Mouse (Mus musculus) cerebellum, adult 2 months (tissue): ENCODE measurements around the gene Elp5. TPM values are rescaled to one million over a fixed set of nuclear protein-coding genes. Genes with fewer than 3 reads are reported as not detected.

Experiments
- DNase-seq, 2 experiments: peaks; one replicate each; pipeline ENCODE4 v3.0.0; 2021
- H3K27ac ChIP-seq: fragments of 200-500 bp; 2 replicates; pipeline ENCODE4 v1.5.1; 2012; ENCODE audit warnings: low read length, control low read depth, inconsistent platforms; ENCODE audit not compliant: insufficient read depth
- H3K27me3 ChIP-seq: fragments of 200-500 bp; 2 replicates; pipeline ENCODE4 v1.6.1; 2012; ENCODE audit warnings: inconsistent platforms, mild to moderate bottlenecking, low read length, moderate library complexity; ENCODE audit not compliant: control insufficient read depth, insufficient read depth
- H3K4me1 ChIP-seq: fragments of 200-500 bp; 2 replicates; pipeline ENCODE4 v1.6.1; 2011; ENCODE audit warnings: low read length; ENCODE audit not compliant: control insufficient read depth, insufficient read depth
- H3K4me3 ChIP-seq: fragments of 200-500 bp; replicated peaks from 2 replicates; pipeline ENCODE3; 2011; ENCODE audit warnings: mild to moderate bottlenecking, low read depth, low read length, control low read depth; ENCODE audit not compliant: insufficient read depth
- CTCF ChIP-seq: fragments of 200-500 bp; IDR thresholded peaks from 2 replicates; pipeline ENCODE4 v1.5.1; 2011; ENCODE audit warnings: low read depth, mild to moderate bottlenecking, control low read depth, low read length, moderate library complexity, borderline replicate concordance; ENCODE audit not compliant: insufficient read depth
- POLR2A ChIP-seq: fragments of 200-500 bp; IDR thresholded peaks from 2 replicates; pipeline ENCODE4 v1.6.1; 2011; ENCODE audit warnings: low read length, control low read depth, borderline replicate concordance; ENCODE audit not compliant: insufficient read depth
- WGBS: fragments of 180-500 bp; shearing (Covaris S2); methylation state at CpG from one replicate; pipeline ENCODE4 v1.1.7; 2018; 5-methylcytosine and 5-hydroxymethylcytosine counted together
- polyA plus RNA-seq: library from polyadenylated mRNA; depleted of rRNA; stranded (reverse); fragments of >200 nt; gene quantifications from 2 replicates; pipeline ENCODE4 v1.2.3, GENCODE M21; 2012

Gene Elp5
- polyA plus RNA-seq, 1 experiment = 109 TPM

DNA sequence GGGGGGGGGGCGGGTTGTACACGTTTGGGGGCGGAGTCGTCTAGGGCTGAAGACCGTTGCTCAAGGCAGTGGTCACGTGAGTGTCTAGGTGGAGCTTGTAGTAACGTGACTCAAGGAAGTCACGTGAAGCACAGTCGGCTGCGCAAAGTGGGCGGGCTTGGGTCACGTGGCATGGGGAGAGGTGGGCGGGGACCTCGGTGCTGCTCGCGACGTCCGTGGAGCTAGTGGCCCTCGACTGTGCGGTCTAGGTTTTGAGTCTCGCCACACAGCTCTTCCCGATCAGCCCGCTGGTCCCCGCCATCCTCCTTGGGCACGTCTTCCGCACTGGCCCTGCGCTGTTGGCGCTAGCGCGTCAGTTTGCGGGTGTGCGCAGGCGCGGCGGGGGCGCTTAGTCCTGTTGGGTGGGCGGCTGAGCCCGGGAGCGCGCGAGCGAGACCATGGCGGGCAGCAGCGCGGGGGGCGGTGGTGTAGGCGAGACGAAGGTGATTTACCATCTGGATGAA, 18.1 kb upstream of the Elp5 start, which contains the start of gene Dvl2:
TSS of gene Dvl2 (plus strand) at position 200 of the 503 bp plus-strand sequence.
- Histone ChIP-seq H3K4me1 (peaks cover 3% of the 10 kb centered on the region), H3K4me3 (peak within 1 kb of the TSS; percentile 96), H3K27ac (peak within 1 kb of the TSS; percentile 78), H3K27me3 (no peaks in the 10 kb centered on the region)
- peak; percentile 87 to 92 for DNase-seq
- WGBS = under 1% methylated on average over 48 of the region's 48 CpGs
- TF ChIP-seq CTCF (no peak), POLR2A (peak; percentile 79)

DNA sequence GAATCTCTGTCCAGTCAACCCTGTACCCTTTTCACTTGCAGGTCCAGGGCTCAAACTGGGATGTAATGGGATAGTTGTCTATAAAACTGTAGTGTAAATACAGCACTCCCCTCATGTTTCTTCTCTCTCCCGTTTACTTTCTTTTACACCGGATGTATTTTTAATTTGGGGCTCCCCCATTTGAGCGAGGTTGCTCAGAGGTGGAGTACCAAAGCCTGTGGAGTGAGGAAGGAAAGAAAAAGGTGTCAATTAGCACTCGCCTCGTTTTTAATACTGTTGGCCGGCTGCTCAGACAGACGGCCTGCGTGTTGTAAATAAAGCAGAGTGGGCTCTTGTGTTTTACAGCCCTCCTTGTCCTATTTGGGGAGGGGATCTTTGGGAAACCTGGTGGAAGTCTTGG, 17.3 kb upstream of the Elp5 start:
- TF ChIP-seq CTCF (no peak), POLR2A (no peak)
- peaks cover 3% of the 10 kb centered on the region for H3K4me1 ChIP-seq
- 81% methylated on average over 8 of the region's 8 CpGs for WGBS
- peak overlapping the region; percentile 18; the same call in 1 of the 2 replicates for H3K27ac ChIP-seq
- no peaks in the 10 kb centered on the region for H3K27me3 ChIP-seq
- no peak for DNase-seq
- no peak overlapping the region for H3K4me3 ChIP-seq

DNA sequence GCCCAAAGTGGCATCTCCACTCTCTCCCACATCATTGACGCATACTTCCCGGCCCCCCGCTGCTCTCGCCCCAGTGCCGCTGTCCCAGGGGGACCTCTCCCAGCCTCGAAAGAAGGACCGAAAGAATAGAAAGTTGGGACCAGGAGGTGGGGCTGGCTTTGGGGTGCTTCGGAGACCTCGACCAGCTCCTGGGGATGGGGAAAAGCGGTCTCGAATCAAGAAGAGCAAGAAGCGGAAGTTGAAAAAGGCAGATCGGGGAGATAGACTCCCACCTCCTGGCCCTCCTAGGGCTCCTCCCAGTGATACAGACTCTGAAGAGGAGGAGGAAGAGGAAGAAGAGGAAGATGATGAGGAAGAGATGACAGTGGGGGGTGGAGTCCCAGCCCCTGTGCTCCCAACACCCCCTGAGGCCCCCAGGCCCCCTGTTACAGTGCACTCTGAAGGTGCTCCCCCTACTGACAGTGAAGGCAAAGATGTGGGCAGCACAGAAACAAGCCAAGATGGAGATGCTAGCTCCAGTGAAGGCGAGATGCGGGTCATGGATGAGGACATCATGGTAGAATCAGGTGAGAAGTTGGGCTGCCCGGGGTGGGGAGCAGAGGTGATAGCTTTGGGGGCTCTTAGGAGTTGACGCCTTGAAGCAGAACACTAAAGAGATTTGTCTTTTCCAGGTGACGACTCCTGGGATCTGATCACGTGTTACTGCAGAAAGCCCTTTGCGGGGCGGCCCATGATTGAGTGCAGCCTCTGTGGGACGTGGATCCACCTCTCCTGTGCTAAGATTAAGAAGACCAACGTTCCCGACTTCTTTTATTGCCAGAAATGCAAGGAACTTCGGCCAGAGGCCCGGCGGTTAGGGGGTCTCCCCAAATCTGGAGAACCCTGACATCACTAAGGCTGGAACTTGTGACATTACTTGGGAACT, 16.5 kb upstream of the Elp5 start:
- DNase-seq = no peak
- WGBS = 89% methylated on average over 27 of the region's 27 CpGs
- Histone ChIP-seq H3K4me1 (peaks cover 3% of the 10 kb centered on the region), H3K4me3 (no peak overlapping the region), H3K27ac (no peak overlapping the region), H3K27me3 (no peaks in the 10 kb centered on the region)
- no peak for TF ChIP-seq POLR2A
- TF ChIP-seq CTCF = no peak

DNA sequence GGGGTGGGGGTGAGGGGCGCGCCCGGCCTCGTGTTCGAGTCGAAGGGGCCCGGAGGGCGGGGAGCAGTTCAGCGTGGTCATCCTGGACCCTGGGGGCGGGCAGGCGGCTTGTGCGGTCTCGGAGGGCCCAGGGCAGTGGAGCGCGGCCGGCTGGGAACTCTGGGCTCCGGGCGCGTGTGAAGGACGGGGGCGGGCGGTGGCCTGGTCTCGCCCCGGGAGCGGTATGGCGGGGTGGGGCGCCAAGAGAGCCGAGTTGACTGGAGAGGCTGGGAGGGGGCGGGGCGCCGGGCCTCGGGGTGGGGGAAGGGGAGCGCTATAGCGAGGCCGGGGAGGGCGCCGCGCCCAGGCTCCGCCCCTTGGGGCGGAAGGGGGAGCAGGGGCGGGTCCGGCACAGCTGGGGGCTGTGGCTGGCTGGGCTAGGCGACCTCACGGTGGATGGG, 14.8 kb upstream of the Elp5 start:
- Histone ChIP-seq H3K4me1 (0 out of 2 replicates have a peak, but pooled peaks cover 3% of the 10 kb centered on the region), H3K4me3 (peak overlapping the region; percentile 87), H3K27ac (peak overlapping the region; percentile 54; the same call in 1 of the 2 replicates), H3K27me3 (no peaks in the 10 kb centered on the region)
- peak; percentile 77 to 81 for DNase-seq
- no peak for TF ChIP-seq CTCF
- no peak for TF ChIP-seq POLR2A
- 2% methylated on average over 40 of the region's 44 CpGs for WGBS

DNA sequence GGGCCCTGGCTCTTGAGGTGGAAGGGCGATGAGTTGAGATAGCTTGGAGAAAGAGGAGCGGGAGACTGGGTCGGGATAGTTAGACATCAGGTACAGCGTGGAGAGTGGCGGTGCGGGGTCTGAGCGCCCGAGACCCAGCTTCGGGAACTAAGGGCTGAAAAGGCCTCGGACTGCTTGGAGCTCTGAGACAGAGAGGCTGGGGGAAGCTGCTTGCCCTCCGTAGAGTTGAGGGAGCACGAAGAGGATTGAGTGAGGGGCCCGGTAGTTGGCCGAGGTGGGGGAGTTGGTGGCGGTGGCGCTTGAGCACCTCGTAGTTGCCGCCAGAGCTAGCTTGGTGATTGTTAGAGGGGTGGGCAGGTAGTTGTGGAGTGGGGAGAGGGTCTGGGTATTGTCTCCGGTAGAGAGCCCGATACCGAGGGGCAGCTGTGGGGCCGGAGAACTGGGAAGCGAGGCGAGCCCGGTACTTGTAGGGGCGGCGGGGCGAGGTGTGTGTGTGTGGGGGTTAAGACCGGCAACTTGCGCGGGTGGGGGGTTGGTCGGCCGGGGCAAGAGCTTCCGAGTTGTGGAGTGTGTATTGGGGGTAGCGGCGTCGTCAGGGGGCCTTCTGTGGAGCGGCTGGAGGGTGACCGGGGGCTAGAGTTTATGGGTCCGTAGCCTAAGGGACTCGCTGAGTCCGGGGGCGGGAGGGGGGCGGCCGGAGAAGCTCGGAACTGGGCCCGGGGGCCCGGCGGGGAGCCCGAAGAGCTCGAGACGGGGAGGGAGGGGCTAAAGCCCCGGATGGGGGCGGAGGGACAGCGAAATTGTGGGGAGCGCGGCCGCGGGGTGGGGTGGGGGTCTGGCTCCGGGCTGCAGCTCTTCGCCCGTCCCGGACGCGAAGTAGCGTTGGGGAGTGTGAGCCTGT, 14.1 kb upstream of the Elp5 start:
- peak; percentile 43 to 59 for DNase-seq
- TF ChIP-seq CTCF (no peak), POLR2A (no peak)
- 1% methylated on average over 65 of the region's 66 CpGs for WGBS

DNA sequence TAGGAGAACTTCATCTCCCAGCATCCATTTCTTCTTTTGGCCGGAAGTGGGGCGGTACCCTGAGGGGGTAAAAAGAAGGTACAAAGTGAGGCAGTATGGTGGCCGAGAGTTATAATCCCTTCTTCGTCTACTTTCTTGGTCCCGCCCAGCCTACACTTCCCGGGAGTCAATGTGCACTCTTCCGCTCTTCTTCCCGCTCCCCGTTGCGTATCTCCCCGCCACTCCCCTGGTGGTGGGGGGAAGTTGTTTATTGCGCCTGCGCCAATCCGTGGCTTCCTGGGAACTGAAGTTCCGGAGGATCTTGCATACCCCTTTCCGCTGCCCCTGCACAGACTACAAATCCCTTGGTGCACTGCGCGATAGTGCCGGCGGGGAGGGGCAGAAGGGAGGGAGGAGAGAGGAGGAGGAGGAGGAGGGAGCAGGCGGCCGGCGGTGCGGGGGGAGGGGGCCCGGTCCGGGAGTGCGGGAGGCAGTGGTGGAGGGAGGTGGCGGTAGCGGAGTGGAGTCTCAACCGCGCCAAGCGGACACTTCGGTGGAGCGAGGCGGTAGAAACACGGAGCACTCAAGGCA, 13.2 kb upstream of the Elp5 start, which contains the start of gene Phf23:
TSS of gene Phf23 (plus strand) at position 387 of the 570 bp plus-strand sequence.
- H3K27me3 ChIP-seq = no peaks in the 10 kb centered on the region
- H3K27ac ChIP-seq = peak within 1 kb of the TSS; percentile 76
- H3K4me3 ChIP-seq = peak within 1 kb of the TSS; percentile 87
- TF ChIP-seq CTCF = peak; percentile 27; the same call in 1 of the 2 replicates
- peak; percentile 35; the same call in 1 of the 2 replicates for TF ChIP-seq POLR2A
- peak; percentile 96 to 99 for DNase-seq
- H3K4me1 ChIP-seq = 0 out of 2 replicates have a peak, but pooled peaks cover 3% of the 10 kb centered on the region
- WGBS = under 1% methylated on average over 36 of the region's 36 CpGs

More for the DNA sequence above, 14.1 kb upstream of the Elp5 start:
- Histone ChIP-seq H3K27ac (peak overlapping the region; percentile 76), H3K27me3 (no peaks in the 10 kb centered on the region), H3K4me3 (peak overlapping the region; percentile 87), H3K4me1 (0 out of 2 replicates have a peak, but pooled peaks cover 3% of the 10 kb centered on the region)
